Mouse (Mus musculus) naive thymus-derived CD4-positive, alpha-beta T cell, adult 5 months (primary cell): ENCODE data around the gene Nav3. TPM values are rescaled to one million over a fixed set of nuclear protein-coding genes. Genes with fewer than 3 reads are reported as not detected.

ENCODE experiments used
- polyA plus RNA-seq: library from polyadenylated mRNA; unstranded; fragments of 100-300 nt; shearing (Covaris generic); gene quantifications from one replicate; pipeline ENCODE4 v1.2.1, GENCODE M21; 2017

Nav3 gene
- 0.14 TPM for polyA plus RNA-seq

DNA sequence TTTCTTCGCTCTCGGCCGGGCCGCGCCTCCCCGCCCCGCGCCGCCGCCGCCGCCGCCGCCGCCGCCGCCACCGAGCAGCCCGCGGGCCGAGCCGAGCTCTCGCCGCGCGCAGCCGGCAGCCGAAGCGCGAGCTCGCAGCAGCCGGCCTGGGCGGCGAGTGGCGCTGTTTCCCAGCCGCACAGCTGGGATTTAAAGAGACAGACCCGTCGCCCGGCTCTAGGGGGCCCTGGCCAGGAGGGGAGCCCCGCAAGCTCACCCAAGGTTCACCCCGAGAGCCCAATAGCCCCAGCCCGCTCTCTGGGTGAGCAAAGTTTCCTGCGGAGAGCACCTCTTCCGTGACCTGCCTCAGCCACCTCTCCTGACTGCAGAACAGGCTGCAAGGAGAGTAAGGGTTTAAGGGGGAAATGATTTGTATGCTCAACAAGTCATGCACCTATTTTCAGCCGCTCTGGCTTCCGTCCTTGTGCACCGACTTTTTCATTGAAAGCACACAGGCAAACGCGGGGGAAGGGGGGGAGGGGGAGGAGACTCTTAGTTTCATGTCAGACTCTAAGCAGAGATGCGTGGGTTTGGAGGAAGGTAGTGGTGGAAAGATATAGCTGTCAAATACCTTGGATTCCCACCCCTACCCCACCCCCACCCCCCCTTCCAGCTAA lies at the start of gene Nav3:
Nav3 (minus strand) TSS at position 367 of the 656 bp plus-strand sequence.

